ENCODE assay signal across 23 mouse cellular contexts in genomic region chr7:107609622-107610255, GRCm38 (mm10). TPM values are rescaled to one million over a fixed set of nuclear protein-coding genes. Genes with fewer than 3 reads are reported as not detected.
"Had no signal": no experiment of that assay in that cellular context is flagged by ENCODE, and none has a peak within 500 bp of the region (broad histone marks: within the 10 kb centered on the region; RNA-seq: fewer than 3 reads in every experiment).

No protein-coding gene starts in this region.

- H3K9ac ChIP-seq: limb, embryonic 13.5 days; liver, embryonic 14.5 days; neural tube, embryonic 15.5 days; stomach, embryonic 15.5 days had no signal

- H3K27ac ChIP-seq: kidney, postnatal 0 days; limb, embryonic 13.5 days; liver, embryonic 14.5 days; midbrain, embryonic 10.5 days; neural tube, embryonic 15.5 days; stomach, embryonic 15.5 days had no signal

- H3K36me3 ChIP-seq: limb, embryonic 13.5 days; midbrain, embryonic 10.5 days; neural tube, embryonic 15.5 days; stomach, embryonic 15.5 days had no signal

- H3K27me3 ChIP-seq: limb, embryonic 13.5 days; neural tube, embryonic 15.5 days; stomach, embryonic 15.5 days had no signal

- H3K4me1 ChIP-seq: limb, embryonic 13.5 days; midbrain, embryonic 10.5 days; neural tube, embryonic 15.5 days; stomach, embryonic 15.5 days had no signal

- DNase-seq: kidney, adult 11 months; kidney, adult 9 months; kidney, postnatal 36 days; left cerebral cortex, postnatal 4 days; lung, adult 18-20 months; midbrain, embryonic 14.5 days; retina, postnatal 1 day; right cerebral cortex, postnatal 4 days; thymus, postnatal 36 days had no signal

- H3K4me2 ChIP-seq: limb, embryonic 13.5 days; neural tube, embryonic 15.5 days; stomach, embryonic 15.5 days had no signal

- H3K9me3 ChIP-seq: limb, embryonic 13.5 days; midbrain, embryonic 10.5 days; neural tube, embryonic 15.5 days; stomach, embryonic 15.5 days had no signal

- H3K4me3 ChIP-seq: limb, embryonic 13.5 days; midbrain, embryonic 10.5 days; myocyte; neural tube, embryonic 15.5 days; stomach, embryonic 15.5 days had no signal

RNA-seq across cellular contexts. Expression of gene 5330417H12Rik, which starts 15.2 kb away (rescaled TPM):
- total RNA-seq: layer of hippocampus, adult 18-20 months; layer of hippocampus, postnatal 10 days; left cerebral cortex, postnatal 4 days; liver, adult 2 months; megakaryocyte progenitor cell, adult 5-6 weeks had no signal
- polyA plus RNA-seq: kidney, postnatal 0 days; liver, adult 2 months; liver, embryonic 14.5 days; lung, embryonic 16.5 days; midbrain, embryonic 10.5 days; midbrain, embryonic 14.5 days; myocyte; neural tube, embryonic 11.5 days; neural tube, embryonic 15.5 days; stomach, embryonic 15.5 days; thymus, postnatal 0 days had no signal

RNA-seq across cellular contexts. Expression of gene Olfml1, which starts 42.5 kb away (rescaled TPM):
- total RNA-seq: megakaryocyte progenitor cell, adult 5-6 weeks had no signal
- polyA plus RNA-seq: myocyte had no signal
